In the genomic region with DNA sequence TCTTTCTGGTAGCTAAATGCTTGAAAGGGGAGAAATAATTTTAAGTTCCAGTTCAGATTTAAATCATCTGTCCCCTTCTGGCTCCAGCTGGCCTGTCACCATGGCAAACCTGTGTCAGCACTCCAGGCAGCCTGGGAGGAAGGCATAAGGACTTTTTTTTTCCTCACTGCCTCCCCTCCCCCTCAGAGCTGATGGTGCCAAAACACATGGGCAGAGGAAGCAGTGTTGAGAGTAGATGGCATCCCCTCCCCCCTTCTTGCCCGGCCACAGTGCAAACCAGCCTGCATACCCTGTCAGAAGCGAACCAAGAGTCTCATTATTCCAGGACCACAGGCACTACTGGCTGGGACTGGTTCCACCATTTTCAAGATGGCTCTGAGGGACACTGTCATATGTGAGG, we compare ENCODE assay signal across 9 mouse cellular contexts.
A peak's percentile ranks its signal among the peaks of the same experiment; 100 is the strongest.
DNase-seq lines count a peak whose midpoint lies in the region; ATAC-seq lines count a peak whose summit lies in the region.
"Had no signal": no experiment of that assay in that cellular context is flagged by ENCODE, and none has a peak within 500 bp of the region (broad histone marks: within the 10 kb centered on the region; RNA-seq: fewer than 3 reads in every experiment).

No protein-coding gene starts in this region.

- peak; percentile 32 for DNase-seq in right cerebral cortex, adult 18-20 months
- DNase-seq in right cerebral cortex, postnatal 25 days, result no peak
- DNase-seq in urinary bladder, adult 18-20 months (ENCODE audit: low spot score in 2 of 2), result no peak
- DNase-seq in ovary, postnatal 36 days (ENCODE audit: low spot score), result no peak

- no peaks in the 10 kb centered on the region for H3K9me3 ChIP-seq in hindbrain, embryonic 16.5 days (ENCODE audit: control insufficient read depth, low read length)
- no peaks in the 10 kb centered on the region for H3K9me3 ChIP-seq in limb, embryonic 13.5 days
- no peaks in the 10 kb centered on the region for H3K9me3 ChIP-seq in liver, embryonic 12.5 days (replicated peaks)
- H3K9me3 ChIP-seq: heart, embryonic 13.5 days had no signal

- WGBS in hindbrain, embryonic 16.5 days, result 19% methylated on average over 2 of the region's 2 CpGs
- WGBS in limb, embryonic 13.5 days, result 36% methylated on average over 2 of the region's 2 CpGs
- WGBS in liver, embryonic 12.5 days (ENCODE audit: insufficient replicate concordance), result 49% methylated on average over 2 of the region's 2 CpGs

- H3K36me3 ChIP-seq in hindbrain, embryonic 16.5 days (ENCODE audit: control insufficient read depth, insufficient read depth, low read length), result no peaks in the 10 kb centered on the region
- H3K36me3 ChIP-seq in limb, embryonic 13.5 days, result no peaks in the 10 kb centered on the region
- H3K36me3 ChIP-seq in liver, embryonic 12.5 days, result no peaks in the 10 kb centered on the region
- H3K36me3 ChIP-seq: heart, embryonic 13.5 days had no signal

- no peak overlapping the region for H3K27ac ChIP-seq in hindbrain, embryonic 16.5 days (ENCODE audit: low read depth, low read length)
- no peak overlapping the region for H3K27ac ChIP-seq in limb, embryonic 13.5 days
- H3K27ac ChIP-seq in liver, embryonic 12.5 days, result no peak overlapping the region
- H3K27ac ChIP-seq: heart, embryonic 13.5 days had no signal

- no peaks in the 10 kb centered on the region for H3K27me3 ChIP-seq in hindbrain, embryonic 16.5 days (replicated peaks; ENCODE audit: control insufficient read depth, insufficient read depth, low read length)
- H3K27me3 ChIP-seq in limb, embryonic 13.5 days, result no peaks in the 10 kb centered on the region
- H3K27me3 ChIP-seq in liver, embryonic 12.5 days (replicated peaks), result peaks cover 27% of the 10 kb centered on the region
- H3K27me3 ChIP-seq: heart, embryonic 13.5 days had no signal

- H3K4me3 ChIP-seq in hindbrain, embryonic 16.5 days (ENCODE audit: low read length), result no peak overlapping the region
- H3K4me3 ChIP-seq in limb, embryonic 13.5 days, result no peak overlapping the region
- no peak overlapping the region for H3K4me3 ChIP-seq in liver, embryonic 12.5 days
- H3K4me3 ChIP-seq: heart, embryonic 13.5 days; myocyte had no signal

- peak; percentile 85 for ATAC-seq in hindbrain, embryonic 16.5 days
- peak; percentile 34; the same call in 1 of the 2 replicates for ATAC-seq in limb, embryonic 13.5 days (ENCODE audit: low FRiP score, low read depth)
- ATAC-seq in liver, embryonic 12.5 days, result no peak

- H3K4me1 ChIP-seq in hindbrain, embryonic 16.5 days (ENCODE audit: control insufficient read depth, insufficient read depth, low read depth, low read length), result peaks cover 18% of the 10 kb centered on the region
- peaks cover 56% of the 10 kb centered on the region for H3K4me1 ChIP-seq in limb, embryonic 13.5 days
- H3K4me1 ChIP-seq in liver, embryonic 12.5 days, result no peaks in the 10 kb centered on the region

- no peak overlapping the region for H3K9ac ChIP-seq in hindbrain, embryonic 16.5 days (ENCODE audit: low read depth, low read length)
- no peak overlapping the region for H3K9ac ChIP-seq in limb, embryonic 13.5 days
- no peak overlapping the region for H3K9ac ChIP-seq in liver, embryonic 12.5 days
- H3K9ac ChIP-seq: heart, embryonic 13.5 days had no signal

- H3K4me2 ChIP-seq in hindbrain, embryonic 16.5 days (ENCODE audit: low read length), result no peak overlapping the region
- no peak overlapping the region for H3K4me2 ChIP-seq in limb, embryonic 13.5 days (replicated peaks)
- H3K4me2 ChIP-seq in liver, embryonic 12.5 days, result no peak overlapping the region
- H3K4me2 ChIP-seq: heart, embryonic 13.5 days had no signal
